ENCODE assay signal across 11 mouse cellular contexts in the genomic region with DNA sequence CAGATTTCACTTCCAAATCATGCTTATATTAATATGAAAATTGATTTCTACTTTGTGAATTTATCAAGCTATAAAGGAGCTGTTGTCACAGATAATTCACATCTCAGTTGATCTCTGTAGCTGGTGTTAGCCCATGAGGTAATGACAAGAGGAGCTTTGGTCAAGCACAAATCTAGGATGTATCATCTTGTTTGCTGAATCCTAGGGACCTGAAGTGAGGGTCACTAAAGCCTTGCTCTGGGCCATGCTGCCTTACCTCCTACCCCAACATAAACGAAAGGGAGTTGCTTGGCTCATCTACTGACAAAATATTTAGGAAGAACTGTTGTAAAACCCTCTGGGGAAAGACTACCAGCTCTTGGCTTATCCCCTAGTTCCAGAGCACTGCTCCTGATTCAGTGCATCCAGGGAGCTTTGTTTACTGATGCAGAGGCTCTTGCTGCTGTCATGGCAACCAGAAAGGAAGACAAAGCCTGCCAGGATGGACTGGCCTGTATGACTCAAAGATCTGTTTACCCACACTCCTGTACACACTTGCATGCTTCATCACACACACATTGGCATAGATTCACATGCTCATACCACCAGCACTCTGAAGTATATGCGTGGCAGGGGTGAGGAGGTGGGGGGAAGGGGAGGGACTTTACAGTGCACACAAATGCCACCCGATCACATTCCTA.
DNase-seq lines count a peak whose midpoint lies in the region; ATAC-seq lines count a peak whose summit lies in the region.
"Had no signal": no experiment of that assay in that cellular context is flagged by ENCODE, and none has a peak within 500 bp of the region (broad histone marks: within the 10 kb centered on the region; RNA-seq: fewer than 3 reads in every experiment).

No protein-coding gene starts in this region.

- H3K4me1 ChIP-seq in hindbrain, embryonic 10.5 days (replicated peaks): peaks cover 16% of the 10 kb centered on the region

- ATAC-seq in frontal cortex, adult (ENCODE audit: low TSS enrichment): peak; percentile 74
- ATAC-seq: lung, postnatal 0 days had no signal

- H3K36me3 ChIP-seq in hindbrain, embryonic 10.5 days: no peaks in the 10 kb centered on the region

- intact Hi-C loops in left cerebral cortex, postnatal 25 days (cut with DNase I): no loop called here

- no peaks in the 10 kb centered on the region for H3K27me3 ChIP-seq in hindbrain, embryonic 10.5 days (ENCODE audit: insufficient read depth, poor library complexity, severe bottlenecking)

- 52% methylated on average over 3 of the region's 3 CpGs for WGBS in hindbrain, embryonic 10.5 days

- H3K9me3 ChIP-seq in hindbrain, embryonic 10.5 days: no peaks in the 10 kb centered on the region

- no peak for DNase-seq in frontal cortex, postnatal 25 days (ENCODE audit: low spot score in 2 of 2)
- peak; percentile 21 for DNase-seq in hindbrain, embryonic 10.5 days (ENCODE audit: low spot score)
- DNase-seq in left cerebral cortex, postnatal 25 days (ENCODE audit: low spot score in 2 of 2): peak; percentile 49 to 79
- DNase-seq in right cerebral cortex, postnatal 10 days (ENCODE audit: low spot score in 2 of 2): peak; percentile 63 to 73
- no peak for DNase-seq in urinary bladder, adult 18-20 months (ENCODE audit: low spot score in 2 of 2)
- no peak for DNase-seq in adrenal gland, postnatal 25 days
- DNase-seq in c-Kit-positive CD71-positive TER-119-positive erythroid progenitor cells, embryonic 14.5 days (ENCODE audit: low spot score): no peak
- DNase-seq: kidney, postnatal 36 days had no signal

- H3K27ac ChIP-seq in hindbrain, embryonic 10.5 days: 0 out of 2 replicates have a peak overlapping the region, but pooled peaks have one; percentile 35

- no peak overlapping the region for H3K4me3 ChIP-seq in hindbrain, embryonic 10.5 days
- H3K4me3 ChIP-seq: erythroblast, embryonic 14.5 days had no signal

Comparison
In these comparisons a context has a peak if more than half of its experiments do, and no peak if none do; other contexts are left out.
1. DNase-seq: peak in hindbrain, embryonic 10.5 days (single experiment), left cerebral cortex, postnatal 25 days (2 of 2) and right cerebral cortex, postnatal 10 days (2 of 2); none in frontal cortex, postnatal 25 days (0 of 2), urinary bladder, adult 18-20 months (0 of 2), adrenal gland, postnatal 25 days (single experiment) and c-Kit-positive CD71-positive TER-119-positive erythroid progenitor cells, embryonic 14.5 days (single experiment).